Mouse (Mus musculus) C2C12 (cell line): ENCODE measurements around the gene Slc26a10.
"Not testable (repeated sequence)": the region's sequence is repeated elsewhere in the genome, so short reads cannot be mapped to it uniquely, and the experiment has no call there.

Experiments
- CEBPB ChIP-seq: IDR thresholded peaks from one replicate; pipeline ENCODE4 v1.6.1; 2011; ENCODE audit warnings: low read depth, mild to moderate bottlenecking, control low read depth, moderate library complexity
- CTCF ChIP-seq: IDR thresholded peaks from one replicate; pipeline ENCODE4 v1.5.1; 2011; ENCODE audit not compliant: control insufficient read depth, insufficient read depth, insufficient read length
- MAX ChIP-seq: IDR thresholded peaks from one replicate; pipeline ENCODE4 v1.6.1; 2011; ENCODE audit warnings: mild to moderate bottlenecking, control low read depth
- MYOD1 ChIP-seq: IDR thresholded peaks from one replicate; pipeline ENCODE4 v1.6.1; 2011; ENCODE audit warnings: low read depth; ENCODE audit not compliant: control insufficient read depth, insufficient read length
- USF1 ChIP-seq: IDR thresholded peaks from one replicate; pipeline ENCODE4 v1.6.1; 2011; ENCODE audit warnings: low read depth, mild to moderate bottlenecking, control low read depth, moderate library complexity

GRCm38 (mm10) chr10:127152556-127152955 lies 27.9 kb downstream of the Slc26a10 start:
- TF ChIP-seq CTCF, MYOD1, CEBPB, MAX, USF1: not testable (repeated sequence)
